Mouse (Mus musculus) midbrain, embryonic 11.5 days (tissue): Measurements from ENCODE around the gene Rpap3. TPM values are rescaled to one million over a fixed set of nuclear protein-coding genes. Genes with fewer than 3 reads are reported as not detected.

ENCODE experiments used
- ATAC-seq: fragments of 200-750 bp; cut with Nextera tagmentation; 2 replicates; pipeline ENCODE4 v1.8.0; 2017; ENCODE audit warnings: moderate TSS enrichment, moderate library complexity; ENCODE audit not compliant: low FRiP score
- DNase-seq: peaks from one replicate; pipeline ENCODE4 v3.0.0; 2015; ENCODE audit warnings: low spot score; ENCODE audit errors: missing footprints
- H3K27ac ChIP-seq: fragments of 300-500 bp; sonication (generic); 2 replicates; pipeline ENCODE4 v1.5.1; 2014; ENCODE audit warnings: low read depth, low read length
- H3K27me3 ChIP-seq: fragments of 300-500 bp; sonication (generic); 2 replicates; pipeline ENCODE4 v1.6.1; 2014; ENCODE audit warnings: mild to moderate bottlenecking, low read length, moderate library complexity, mixed read lengths; ENCODE audit not compliant: control insufficient read depth, insufficient read depth
- H3K36me3 ChIP-seq: fragments of 300-500 bp; sonication (generic); 2 replicates; pipeline ENCODE4 v1.6.1; 2014; ENCODE audit warnings: mild to moderate bottlenecking, low read length, moderate library complexity, mixed read lengths; ENCODE audit not compliant: control insufficient read depth, insufficient read depth
- H3K4me1 ChIP-seq: fragments of 300-500 bp; sonication (generic); 2 replicates; pipeline ENCODE4 v1.6.1; 2014; ENCODE audit warnings: low read length; ENCODE audit not compliant: control insufficient read depth, insufficient read depth
- H3K4me2 ChIP-seq: fragments of 300-500 bp; sonication (generic); 2 replicates; pipeline ENCODE4 v1.6.1; 2014; ENCODE audit warnings: mild to moderate bottlenecking, moderate library complexity
- H3K4me3 ChIP-seq: fragments of 300-500 bp; sonication (generic); 2 replicates; pipeline ENCODE4 v1.5.1; 2014; ENCODE audit warnings: low read depth, low read length
- H3K9ac ChIP-seq: fragments of 300-500 bp; sonication (generic); 2 replicates; pipeline ENCODE4 v1.6.1; 2014; ENCODE audit warnings: low read length
- H3K9me3 ChIP-seq: fragments of 300-500 bp; sonication (generic); 2 replicates; pipeline ENCODE4 v1.6.1; 2016; ENCODE audit warnings: low read length; ENCODE audit not compliant: control insufficient read depth
- WGBS: fragments of 180-500 bp; shearing (Covaris S2); extraction: QIAGEN DNeasy Blood & Tissue Kit; methylation state at CpG from one replicate; pipeline ENCODE4 v1.1.7; 2014; 5-methylcytosine and 5-hydroxymethylcytosine counted together
- polyA plus RNA-seq: library from polyadenylated mRNA; unstranded; fragments of >200 nt; fragmentation: Nextera tagmentation; extraction: Ambion mirVana; gene quantifications from 2 replicates; pipeline ENCODE4 v1.2.1, GENCODE M21; 2014

Gene Rpap3
- 56.4 and 57.4 TPM in 2 replicates for polyA plus RNA-seq

GRCm38 (mm10) chr15:97705211-97706050 lies at the start of gene Rpap3:
Rpap3 (minus strand) TSS chr15:97705825.
- H3K9me3 ChIP-seq = no peaks in the 10 kb centered on the region
- H3K4me2 ChIP-seq = peak within 1 kb of the TSS; percentile 57
- under 1% methylated on average over 66 of the region's 71 CpGs for WGBS
- peak within 1 kb of the TSS; percentile 92 for H3K9ac ChIP-seq
- ATAC-seq (peak; percentile 95), DNase-seq (peak; percentile 98)
- peaks cover 13% of the 10 kb centered on the region for H3K36me3 ChIP-seq
- H3K4me1 ChIP-seq = peaks cover 6% of the 10 kb centered on the region; the same call in 1 of the 2 replicates
- peak within 1 kb of the TSS; percentile 93 for H3K4me3 ChIP-seq
- no peaks in the 10 kb centered on the region for H3K27me3 ChIP-seq
- no peak within 1 kb of the TSS for H3K27ac ChIP-seq

GRCm38 (mm10) chr15:97755361-97755760 lies 49.7 kb upstream of the Rpap3 start:
- Histone ChIP-seq H3K9ac (no peak overlapping the region), H3K27ac (no peak overlapping the region), H3K4me2 (no peak overlapping the region), H3K4me3 (no peak overlapping the region), H3K36me3 (no peaks in the 10 kb centered on the region), H3K4me1 (no peaks in the 10 kb centered on the region; the same call in 1 of the 2 replicates), H3K27me3 (no peaks in the 10 kb centered on the region), H3K9me3 (no peaks in the 10 kb centered on the region)
- 49% methylated on average over 8 of the region's 8 CpGs for WGBS
- no peak for ATAC-seq
- no peak for DNase-seq

GRCm38 (mm10) chr15:97754476-97754875 lies 48.9 kb upstream of the Rpap3 start:
- Histone ChIP-seq H3K9me3 (no peaks in the 10 kb centered on the region), H3K9ac (no peak overlapping the region), H3K27ac (no peak overlapping the region), H3K36me3 (no peaks in the 10 kb centered on the region), H3K4me1 (no peaks in the 10 kb centered on the region; the same call in 1 of the 2 replicates), H3K4me3 (no peak overlapping the region), H3K4me2 (no peak overlapping the region), H3K27me3 (no peaks in the 10 kb centered on the region)
- WGBS = 87% methylated on average over 6 of the region's 6 CpGs
- no peak for DNase-seq
- no peak for ATAC-seq

GRCm38 (mm10) chr15:97752491-97752890 lies 46.9 kb upstream of the Rpap3 start:
- no peak for DNase-seq
- no peaks in the 10 kb centered on the region for H3K36me3 ChIP-seq
- H3K4me3 ChIP-seq = no peak overlapping the region
- H3K4me2 ChIP-seq = no peak overlapping the region
- no peak for ATAC-seq
- H3K27me3 ChIP-seq = no peaks in the 10 kb centered on the region
- no peak overlapping the region for H3K9ac ChIP-seq
- H3K9me3 ChIP-seq = no peaks in the 10 kb centered on the region
- 91% methylated on average over 5 of the region's 5 CpGs for WGBS
- H3K4me1 ChIP-seq = peaks cover 5% of the 10 kb centered on the region
- H3K27ac ChIP-seq = no peak overlapping the region

- 91% methylated on average over 2 of the region's 2 CpGs for WGBS
- no peak for DNase-seq
Measured at GRCm38 (mm10) chr15:97751676-97752075, 46.1 kb upstream of the Rpap3 start.

GRCm38 (mm10) chr15:97750697-97751096 lies 45.1 kb upstream of the Rpap3 start:
- Histone ChIP-seq H3K27ac (no peak overlapping the region), H3K9me3 (no peaks in the 10 kb centered on the region), H3K4me1 (peaks cover 5% of the 10 kb centered on the region), H3K36me3 (no peaks in the 10 kb centered on the region), H3K9ac (no peak overlapping the region), H3K27me3 (no peaks in the 10 kb centered on the region), H3K4me2 (no peak overlapping the region), H3K4me3 (no peak overlapping the region)
- 62% methylated on average over 12 of the region's 12 CpGs for WGBS
- DNase-seq = no peak
- peak; percentile 54; the same call in 1 of the 2 replicates for ATAC-seq

More at GRCm38 (mm10) chr15:97751676-97752075, 46.1 kb upstream of the Rpap3 start:
- Histone ChIP-seq H3K4me2 (no peak overlapping the region), H3K4me1 (peaks cover 5% of the 10 kb centered on the region), H3K9ac (no peak overlapping the region), H3K9me3 (no peaks in the 10 kb centered on the region), H3K36me3 (no peaks in the 10 kb centered on the region), H3K27me3 (no peaks in the 10 kb centered on the region), H3K4me3 (no peak overlapping the region), H3K27ac (no peak overlapping the region)
- ATAC-seq = no peak

- H3K4me3 ChIP-seq = no peak overlapping the region
- H3K27ac ChIP-seq = no peak overlapping the region
- 90% methylated on average over 13 of the region's 13 CpGs for WGBS
- H3K4me1 ChIP-seq = peaks cover 5% of the 10 kb centered on the region
- DNase-seq (no peak), ATAC-seq (no peak)
- H3K4me2 ChIP-seq = no peak overlapping the region
- H3K27me3 ChIP-seq = no peaks in the 10 kb centered on the region
- H3K9ac ChIP-seq = no peak overlapping the region
- H3K9me3 ChIP-seq = no peaks in the 10 kb centered on the region
- H3K36me3 ChIP-seq = no peaks in the 10 kb centered on the region
Measured at GRCm38 (mm10) chr15:97749841-97750240, 44.2 kb upstream of the Rpap3 start.

- no peaks in the 10 kb centered on the region for H3K9me3 ChIP-seq
- WGBS = 89% methylated on average over 9 of the region's 9 CpGs
- H3K27ac ChIP-seq = no peak overlapping the region
- ATAC-seq (no peak), DNase-seq (no peak)
- no peaks in the 10 kb centered on the region for H3K27me3 ChIP-seq
- no peak overlapping the region for H3K9ac ChIP-seq
- no peak overlapping the region for H3K4me3 ChIP-seq
- H3K4me1 ChIP-seq = peaks cover 5% of the 10 kb centered on the region
- no peaks in the 10 kb centered on the region for H3K36me3 ChIP-seq
- H3K4me2 ChIP-seq = no peak overlapping the region
Measured at GRCm38 (mm10) chr15:97749397-97749796, 43.8 kb upstream of the Rpap3 start.

GRCm38 (mm10) chr15:97748964-97749363 lies 43.3 kb upstream of the Rpap3 start:
- no peaks in the 10 kb centered on the region for H3K27me3 ChIP-seq
- no peaks in the 10 kb centered on the region for H3K9me3 ChIP-seq
- 83% methylated on average over 4 of the region's 4 CpGs for WGBS
- H3K27ac ChIP-seq = no peak overlapping the region
- ATAC-seq (no peak), DNase-seq (no peak)
- no peak overlapping the region for H3K9ac ChIP-seq
- no peak overlapping the region for H3K4me3 ChIP-seq
- no peaks in the 10 kb centered on the region for H3K36me3 ChIP-seq
- no peak overlapping the region for H3K4me2 ChIP-seq
- peaks cover 5% of the 10 kb centered on the region for H3K4me1 ChIP-seq
